Mouse (Mus musculus) embryonic facial prominence, embryonic 15.5 days (tissue): ENCODE data around the gene Adss. TPM values are rescaled to one million over a fixed set of nuclear protein-coding genes. Genes with fewer than 3 reads are reported as not detected.

Experiments used
- ATAC-seq: fragments of 200-750 bp; cut with Nextera tagmentation; 2 replicates; pipeline ENCODE4 v1.8.0; 2017; ENCODE audit warnings: low read depth, moderate TSS enrichment; ENCODE audit not compliant: insufficient number of reproducible peaks, low FRiP score, low TSS enrichment
- H3K27ac ChIP-seq: fragments of 300-500 bp; sonication (generic); replicated peaks from 2 replicates; pipeline ENCODE4 v1.5.1; 2015; ENCODE audit warnings: mild to moderate bottlenecking, inconsistent platforms
- H3K27me3 ChIP-seq: fragments of 300-500 bp; sonication (generic); 2 replicates; pipeline ENCODE4 v1.6.1; 2015; ENCODE audit warnings: inconsistent platforms
- H3K36me3 ChIP-seq: fragments of 300-500 bp; sonication (generic); 2 replicates; pipeline ENCODE4 v1.6.1; 2015; ENCODE audit warnings: mild to moderate bottlenecking, inconsistent platforms
- H3K4me1 ChIP-seq: fragments of 300-500 bp; sonication (generic); 2 replicates; pipeline ENCODE4 v1.6.1; 2015; ENCODE audit warnings: inconsistent platforms
- H3K4me2 ChIP-seq: fragments of 300-500 bp; sonication (generic); replicated peaks from 2 replicates; pipeline ENCODE4 v1.6.1; 2015; ENCODE audit warnings: mild to moderate bottlenecking, inconsistent platforms
- H3K4me3 ChIP-seq: fragments of 300-500 bp; sonication (generic); replicated peaks from 2 replicates; pipeline ENCODE4 v1.5.1; 2015; ENCODE audit warnings: mild to moderate bottlenecking, inconsistent platforms
- H3K9ac ChIP-seq: fragments of 300-500 bp; sonication (generic); 2 replicates; pipeline ENCODE4 v1.6.1; 2015; ENCODE audit warnings: inconsistent platforms
- H3K9me3 ChIP-seq: fragments of 300-500 bp; sonication (generic); replicated peaks from 2 replicates; pipeline ENCODE4 v1.6.1; 2016; ENCODE audit warnings: inconsistent platforms
- WGBS: fragments of 180-500 bp; shearing (Covaris S2); methylation state at CpG from one replicate; pipeline ENCODE4 v1.1.7; 2015; 5-methylcytosine and 5-hydroxymethylcytosine counted together
- polyA plus RNA-seq: library from polyadenylated mRNA; unstranded; fragments of >200 nt; fragmentation: Nextera tagmentation; extraction: Ambion mirVana; gene quantifications from 2 replicates; pipeline ENCODE4 v1.2.1, GENCODE M21; 2015

Gene Adss
- polyA plus RNA-seq, 1 experiment from 2014 or later, result 49.8 TPM

DNA sequence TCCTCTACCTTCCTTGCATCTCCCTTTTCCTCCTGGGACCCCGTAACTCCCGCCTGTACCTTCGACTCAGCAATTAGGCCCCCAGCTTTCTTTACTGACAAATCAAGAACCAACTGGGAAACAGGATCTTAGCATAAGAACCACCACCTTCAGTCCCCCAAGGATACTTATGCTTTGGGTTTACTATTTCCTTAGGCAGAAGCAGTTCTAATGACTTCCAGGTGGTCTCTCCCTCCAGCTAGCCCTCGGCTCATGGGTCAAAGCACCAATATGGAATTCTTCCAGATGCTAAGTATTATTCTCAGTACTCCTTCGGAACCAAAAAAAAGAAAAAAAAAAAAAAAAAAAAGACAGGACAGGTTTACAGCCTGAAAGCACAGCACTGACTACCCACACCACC lies 39.1 kb downstream of the Adss start:
- Histone ChIP-seq H3K27me3 (no peaks in the 10 kb centered on the region), H3K9ac (no peak overlapping the region), H3K9me3 (no peaks in the 10 kb centered on the region), H3K27ac (no peak overlapping the region), H3K4me2 (no peak overlapping the region), H3K4me3 (no peak overlapping the region), H3K4me1 (no peaks in the 10 kb centered on the region), H3K36me3 (peaks cover 3% of the 10 kb centered on the region; the same call in 1 of the 2 replicates)
- 41% methylated on average over 5 of the region's 5 CpGs for WGBS
- no peak for ATAC-seq

DNA sequence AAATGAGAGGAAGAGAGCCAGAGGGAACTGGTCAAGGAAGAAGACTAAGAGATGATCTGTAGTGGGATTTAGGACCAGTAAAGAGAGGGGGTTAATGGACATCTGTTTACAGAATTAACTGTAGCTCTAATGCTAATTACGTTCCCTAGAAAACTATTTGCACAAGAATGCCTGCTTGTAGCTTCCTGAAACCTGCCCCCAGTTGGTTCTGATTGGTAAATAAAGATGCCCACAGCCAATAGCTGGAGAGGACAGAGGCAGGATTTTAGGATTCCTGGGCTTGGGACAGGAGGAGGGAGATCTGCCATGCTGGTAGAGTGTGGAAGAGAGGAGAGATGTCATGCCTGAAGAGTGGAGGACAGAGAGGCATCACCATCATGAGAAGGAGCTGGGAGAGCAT lies 42.8 kb downstream of the Adss start:
- Histone ChIP-seq H3K27ac (no peak overlapping the region), H3K4me1 (no peaks in the 10 kb centered on the region), H3K9ac (no peak overlapping the region), H3K4me3 (no peak overlapping the region), H3K36me3 (no peaks in the 10 kb centered on the region), H3K4me2 (no peak overlapping the region), H3K27me3 (no peaks in the 10 kb centered on the region), H3K9me3 (peaks cover 11% of the 10 kb centered on the region; the same call in 1 of the 2 replicates)
- 38% methylated on average over 1 of the region's 1 CpGs for WGBS
- ATAC-seq, result no peak

DNA sequence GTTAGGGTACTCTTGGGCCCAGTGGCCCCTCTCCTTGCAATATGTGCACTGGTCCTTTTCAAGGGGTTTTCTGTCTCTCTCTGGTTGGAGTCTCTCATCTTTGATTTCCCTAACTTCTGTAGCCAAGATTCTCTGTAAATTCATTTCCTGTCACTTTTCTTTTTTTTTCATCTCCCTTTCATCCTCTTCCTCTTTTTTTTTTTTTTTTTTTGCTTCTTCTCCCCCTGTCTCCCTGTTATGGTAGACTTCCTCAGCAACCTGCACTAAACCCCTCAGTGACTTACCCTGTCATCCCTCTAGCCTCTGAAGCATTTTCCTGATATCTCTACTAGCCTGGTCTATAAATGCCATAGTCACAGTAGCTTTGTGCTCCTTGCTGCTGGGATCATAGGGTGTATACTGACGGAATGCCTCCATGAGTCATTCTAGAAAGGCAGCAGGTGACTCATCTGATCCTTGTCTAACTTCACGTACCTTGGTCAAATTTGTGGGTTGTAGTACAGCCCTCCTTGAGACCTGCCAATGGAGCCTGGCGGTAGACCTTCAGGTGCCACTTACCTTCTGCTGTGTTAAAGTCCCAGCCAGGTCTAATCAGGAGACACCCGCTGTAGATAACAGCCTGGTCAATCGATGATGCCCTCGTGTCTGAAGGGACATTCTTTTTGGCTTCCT lies 48.3 kb downstream of the Adss start:
- peaks cover 11% of the 10 kb centered on the region; the same call in 1 of the 2 replicates for H3K9me3 ChIP-seq
- no peak overlapping the region for H3K27ac ChIP-seq
- 95% methylated on average over 6 of the region's 6 CpGs for WGBS
- H3K36me3 ChIP-seq, result no peaks in the 10 kb centered on the region
- no peak for ATAC-seq
- no peak overlapping the region for H3K9ac ChIP-seq
- no peak overlapping the region for H3K4me3 ChIP-seq
- no peaks in the 10 kb centered on the region for H3K4me1 ChIP-seq
- no peak overlapping the region for H3K4me2 ChIP-seq
- no peaks in the 10 kb centered on the region for H3K27me3 ChIP-seq

DNA sequence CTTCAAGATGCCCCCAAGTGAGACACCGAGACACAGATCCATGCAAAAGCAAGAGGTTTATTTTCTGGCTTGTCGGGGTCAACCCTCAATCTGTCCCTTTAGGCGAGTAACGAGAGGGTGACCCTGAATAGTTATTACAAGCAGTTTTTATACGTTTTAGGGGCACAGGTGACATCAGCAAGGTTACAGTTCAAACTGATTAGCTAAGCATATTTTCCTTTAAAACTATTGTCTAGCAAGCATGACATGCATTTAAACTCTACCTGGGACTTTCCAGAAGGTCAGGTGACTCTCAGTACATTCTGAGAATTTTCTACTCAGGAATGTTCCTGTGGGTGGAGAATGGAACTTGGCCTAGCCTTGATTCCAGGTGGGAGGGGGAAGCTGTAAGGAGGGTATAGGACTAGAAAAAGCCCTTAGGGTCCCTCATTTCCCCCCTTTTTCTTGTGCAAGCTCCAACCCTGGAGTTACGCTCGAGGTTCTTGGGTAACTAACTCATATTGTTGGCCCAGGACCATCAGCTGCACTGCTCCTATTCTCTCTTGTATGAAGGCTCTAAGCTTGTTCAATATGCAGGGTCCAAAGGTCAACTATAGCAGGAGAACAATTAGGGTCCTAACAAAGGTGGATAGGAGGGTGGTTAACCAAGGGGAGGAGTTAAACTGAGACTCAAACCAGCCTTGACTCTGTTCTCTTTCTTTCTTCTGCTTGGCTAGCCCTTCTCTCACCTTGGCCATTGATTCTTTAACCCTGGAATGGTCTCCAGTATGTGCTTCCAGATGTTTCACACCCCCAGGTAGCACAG lies 51.6 kb downstream of the Adss start:
- H3K4me3 ChIP-seq, result no peak overlapping the region
- no peak for ATAC-seq
- H3K27ac ChIP-seq, result no peak overlapping the region

DNA sequence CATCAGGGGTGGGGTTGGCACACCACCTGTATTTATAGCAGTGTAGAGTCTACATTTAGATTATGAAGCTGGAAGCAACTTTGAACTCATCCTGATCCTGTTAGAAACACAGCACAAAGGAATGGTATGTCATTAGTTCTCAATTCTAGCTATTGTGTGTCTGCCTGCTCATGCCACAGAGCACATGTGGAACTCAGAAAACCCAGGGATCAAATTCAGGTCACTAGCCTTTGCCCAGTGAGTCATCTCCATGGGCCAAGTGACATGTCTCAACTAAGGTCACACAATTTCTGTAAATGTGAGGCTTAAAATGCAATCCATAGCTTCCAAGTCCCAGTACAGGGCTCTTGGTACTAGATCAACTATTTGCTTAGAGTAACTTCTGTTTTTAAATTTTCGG lies 54.2 kb downstream of the Adss start:
- Histone ChIP-seq H3K36me3 (no peaks in the 10 kb centered on the region), H3K4me1 (no peaks in the 10 kb centered on the region), H3K4me2 (no peak overlapping the region), H3K27ac (no peak overlapping the region), H3K4me3 (no peak overlapping the region), H3K9ac (no peak overlapping the region), H3K27me3 (no peaks in the 10 kb centered on the region), H3K9me3 (no peaks in the 10 kb centered on the region)
- ATAC-seq, result no peak
- 69% methylated on average over 1 of the region's 1 CpGs for WGBS

More for the DNA sequence above, 51.6 kb downstream of the Adss start:
- WGBS, result 72% methylated on average over 7 of the region's 7 CpGs
- Histone ChIP-seq H3K36me3 (no peaks in the 10 kb centered on the region), H3K9me3 (peaks cover 7% of the 10 kb centered on the region; the same call in 1 of the 2 replicates), H3K27me3 (no peaks in the 10 kb centered on the region), H3K4me2 (no peak overlapping the region), H3K4me1 (no peaks in the 10 kb centered on the region), H3K9ac (no peak overlapping the region)

DNA sequence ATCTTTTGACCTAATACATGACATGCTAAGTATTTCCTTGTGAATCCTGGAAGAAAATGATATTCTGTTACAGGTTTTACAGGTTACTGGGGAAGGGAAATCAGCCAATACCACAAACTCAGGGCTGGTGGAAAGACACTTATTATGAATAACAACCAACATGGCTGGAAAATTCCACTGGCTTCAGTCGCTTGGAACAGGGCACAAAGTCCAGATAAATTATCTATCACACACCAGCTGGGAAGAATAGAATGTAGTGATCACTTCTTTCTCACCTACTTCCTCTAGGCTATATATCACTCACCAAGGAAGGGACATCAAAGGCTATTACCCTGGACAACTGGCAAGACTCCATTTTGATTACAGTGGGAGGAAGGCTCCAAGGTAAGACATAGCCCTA lies 55.6 kb downstream of the Adss start:
- Histone ChIP-seq H3K4me2 (no peak overlapping the region), H3K4me3 (no peak overlapping the region), H3K9me3 (no peaks in the 10 kb centered on the region), H3K36me3 (no peaks in the 10 kb centered on the region), H3K27me3 (no peaks in the 10 kb centered on the region), H3K27ac (no peak overlapping the region), H3K4me1 (no peaks in the 10 kb centered on the region), H3K9ac (no peak overlapping the region)
- ATAC-seq, result no peak
- 73% methylated on average over 1 of the region's 1 CpGs for WGBS

DNA sequence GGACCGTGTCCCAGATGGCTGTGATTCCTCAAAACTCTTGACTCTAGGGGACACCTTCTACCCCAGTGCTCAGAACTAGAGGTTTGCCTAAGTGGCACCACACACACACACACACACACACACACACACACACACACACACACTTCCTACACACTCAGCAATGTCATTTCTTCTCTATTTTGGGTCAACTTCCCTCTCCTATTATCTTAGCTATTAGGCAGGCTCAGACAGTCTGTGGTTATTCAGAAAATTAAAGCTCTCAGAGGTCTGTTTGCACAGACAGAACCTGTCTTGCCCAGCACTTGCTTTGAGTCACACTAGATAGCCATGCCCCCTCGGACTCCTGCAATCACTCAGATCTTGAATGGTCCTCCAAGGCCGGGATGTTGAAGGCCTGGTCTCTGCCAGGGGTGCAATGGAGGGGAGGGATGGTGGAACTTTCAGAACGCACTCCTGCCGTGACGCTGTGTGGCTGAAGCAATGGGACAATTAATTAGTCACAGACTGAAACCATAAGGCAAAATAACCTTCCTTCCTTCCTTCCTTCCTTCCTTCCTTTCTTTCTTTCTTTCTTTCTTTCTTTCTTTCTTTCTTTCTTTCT lies 58.7 kb downstream of the Adss start:
- WGBS, result 32% methylated on average over 6 of the region's 6 CpGs
- H3K4me3 ChIP-seq, result no peak overlapping the region
- no peak overlapping the region for H3K27ac ChIP-seq
- ATAC-seq, result no peak
- H3K27me3 ChIP-seq, result no peaks in the 10 kb centered on the region
- H3K4me2 ChIP-seq, result no peak overlapping the region
- no peaks in the 10 kb centered on the region for H3K36me3 ChIP-seq
- no peak overlapping the region for H3K9ac ChIP-seq
- H3K4me1 ChIP-seq, result no peaks in the 10 kb centered on the region
- no peaks in the 10 kb centered on the region for H3K9me3 ChIP-seq

DNA sequence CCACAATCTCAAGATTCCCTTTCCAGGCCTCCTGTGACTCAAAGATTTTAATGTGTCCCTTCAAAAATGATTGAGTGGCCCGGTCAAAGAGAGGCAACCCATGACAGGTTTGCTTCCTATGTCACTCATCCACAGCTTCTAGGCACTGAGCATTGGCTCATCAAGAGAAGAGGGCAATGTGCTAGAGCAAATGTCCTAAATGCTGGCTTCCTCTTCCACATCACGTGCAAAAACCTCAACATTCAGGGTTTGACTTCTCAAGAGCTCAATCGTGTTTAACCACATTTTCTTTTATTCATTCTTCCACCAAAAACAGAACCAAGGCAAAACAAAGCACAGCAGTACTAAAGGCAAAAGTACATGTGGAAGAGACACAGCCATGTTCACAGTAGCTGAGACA lies 64.3 kb downstream of the Adss start:
- no peak overlapping the region for H3K4me3 ChIP-seq
- 89% methylated on average over 3 of the region's 3 CpGs for WGBS
- H3K27me3 ChIP-seq, result no peaks in the 10 kb centered on the region
- 0 out of 2 replicates have a peak, but pooled peaks cover 4% of the 10 kb centered on the region for H3K9me3 ChIP-seq
- no peak overlapping the region for H3K9ac ChIP-seq
- no peak overlapping the region for H3K27ac ChIP-seq
- ATAC-seq, result no peak
- no peak overlapping the region for H3K4me2 ChIP-seq
- H3K4me1 ChIP-seq, result no peaks in the 10 kb centered on the region
- no peaks in the 10 kb centered on the region for H3K36me3 ChIP-seq

DNA sequence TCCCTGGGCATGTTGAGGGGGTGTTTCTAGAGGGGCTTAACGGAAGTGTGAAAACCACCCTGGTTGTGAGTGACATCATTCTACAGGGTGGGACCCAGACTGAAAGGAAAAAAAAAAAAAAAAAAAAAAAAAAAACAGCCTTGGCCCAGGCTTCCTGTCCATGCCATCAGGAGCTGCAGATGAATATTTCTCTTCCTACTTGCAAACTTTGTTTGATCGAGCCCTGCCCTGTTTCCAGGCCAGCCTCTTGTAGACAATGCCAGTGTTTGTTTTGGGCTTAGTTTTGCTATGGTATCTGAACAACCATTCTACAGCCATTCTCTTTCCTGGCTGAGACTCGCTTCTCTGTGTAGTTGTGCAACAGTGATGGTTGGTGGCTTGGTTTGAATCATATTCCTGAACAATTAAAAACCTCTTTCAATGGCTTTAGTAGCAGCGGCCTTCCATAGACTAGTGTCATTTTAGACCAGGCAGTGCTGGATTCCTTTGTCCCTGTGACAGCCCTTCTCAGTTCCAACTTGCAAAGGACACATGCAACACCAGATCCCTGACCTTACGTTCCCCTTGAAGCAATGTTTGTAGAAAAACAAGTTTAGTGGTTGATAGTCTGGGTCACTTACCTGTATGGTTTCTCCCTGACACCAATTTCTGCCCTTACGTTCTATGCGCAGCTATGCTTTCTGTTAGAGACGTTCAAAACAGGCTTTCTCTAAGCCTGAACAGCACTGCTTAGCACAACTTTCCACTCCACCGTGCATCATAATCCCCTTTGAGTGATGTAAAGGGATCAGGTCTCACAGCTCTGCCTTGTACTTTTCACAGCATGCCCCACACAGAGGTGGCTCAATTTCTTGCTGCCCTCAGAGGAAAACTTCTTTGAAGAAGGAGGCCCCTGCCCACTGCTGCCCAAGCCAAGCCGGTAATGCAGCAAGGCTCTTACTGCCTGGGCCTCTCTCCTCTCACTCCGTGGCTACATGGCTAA lies 67.0 kb downstream of the Adss start, which contains the start of gene 1700016C15Rik:
Gene 1700016C15Rik, plus strand, starts transcription at position 772 of the 982 bp plus-strand sequence.
- WGBS, result 51% methylated on average over 11 of the region's 11 CpGs
- Histone ChIP-seq H3K4me3 (no peak within 1 kb of the TSS), H3K9ac (no peak within 1 kb of the TSS), H3K4me2 (no peak within 1 kb of the TSS), H3K9me3 (0 out of 2 replicates have a peak, but pooled peaks cover 4% of the 10 kb centered on the region), H3K36me3 (no peaks in the 10 kb centered on the region), H3K27ac (no peak within 1 kb of the TSS), H3K4me1 (no peaks in the 10 kb centered on the region), H3K27me3 (no peaks in the 10 kb centered on the region)
- peak; percentile 8; the same call in 1 of the 2 replicates for ATAC-seq

DNA sequence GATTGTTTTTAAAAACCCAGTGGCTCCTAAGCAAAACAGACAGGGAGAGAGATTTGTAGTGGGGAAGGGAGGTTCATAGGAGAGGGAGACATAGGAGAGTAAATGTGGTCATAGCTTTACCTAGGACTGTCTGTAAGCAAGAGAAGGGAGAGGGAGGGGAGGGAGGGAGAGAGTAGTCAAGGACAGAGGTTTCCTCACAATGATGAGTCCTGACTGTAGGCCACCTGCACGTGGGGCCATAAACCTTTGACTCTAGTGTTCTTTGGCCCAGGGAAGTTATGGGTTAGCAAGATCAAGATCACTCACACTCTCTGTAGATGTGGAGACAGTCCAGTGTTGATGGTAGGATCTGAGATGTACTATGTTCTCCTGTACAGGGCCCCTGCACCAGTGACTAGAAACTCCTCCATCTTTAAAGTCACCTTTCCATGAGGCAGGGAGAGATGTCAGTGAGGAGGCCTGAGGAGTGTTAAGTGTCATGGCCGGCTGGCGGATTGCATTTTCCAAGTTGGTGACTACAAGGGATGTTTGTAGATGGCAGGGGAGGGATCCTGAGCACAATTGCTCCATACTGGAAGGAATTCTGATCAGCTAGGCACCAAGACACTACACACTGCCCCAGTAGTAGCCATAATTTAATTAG lies 68.3 kb downstream of the Adss start:
- Histone ChIP-seq H3K9ac (no peak overlapping the region), H3K4me3 (no peak overlapping the region), H3K4me1 (no peaks in the 10 kb centered on the region), H3K36me3 (no peaks in the 10 kb centered on the region), H3K27me3 (no peaks in the 10 kb centered on the region), H3K27ac (no peak overlapping the region), H3K9me3 (0 out of 2 replicates have a peak, but pooled peaks cover 4% of the 10 kb centered on the region), H3K4me2 (no peak overlapping the region)
- no peak for ATAC-seq
- WGBS, result 91% methylated on average over 3 of the region's 3 CpGs
